Mouse (Mus musculus): ENCODE data around the gene Ppfibp1. TPM values are rescaled to one million over a fixed set of nuclear protein-coding genes. Genes with fewer than 3 reads are reported as not detected.

The Ppfibp1 gene
- total RNA-seq, 2 experiments from 2014 or later, result 56.5 to 64.7 TPM

GRCm38 (mm10) chr6:146994236-146994635, 105.9 kb downstream of the Ppfibp1 start:
- peak; percentile 69 to 78 for DNase-seq (ENCODE audit: low spot score in 2 of 2)

GRCm38 (mm10) chr6:146995391-146995790, 107.1 kb downstream of the Ppfibp1 start:
- DNase-seq (ENCODE audit: low spot score in 2 of 2), result no peak

- DNase-seq (ENCODE audit: low spot score in 2 of 2), result no peak
These were observed 107.6 kb downstream of the Ppfibp1 start for GRCm38 (mm10) chr6:146995878-146996277.

GRCm38 (mm10) chr6:146997006-146997405, 108.7 kb downstream of the Ppfibp1 start:
- DNase-seq (ENCODE audit: low spot score in 2 of 2), result no peak

GRCm38 (mm10) chr6:146998710-146999109, 110.4 kb downstream of the Ppfibp1 start:
- no peak for DNase-seq (ENCODE audit: low spot score in 2 of 2)

GRCm38 (mm10) chr6:146999302-146999701, 111.0 kb downstream of the Ppfibp1 start:
- DNase-seq (ENCODE audit: low spot score in 2 of 2), result no peak

- DNase-seq (ENCODE audit: low spot score in 2 of 2), result no peak
These were observed 111.5 kb downstream of the Ppfibp1 start for GRCm38 (mm10) chr6:146999755-147000154.

- DNase-seq (ENCODE audit: low spot score in 2 of 2), result peak; percentile 61 to 64
These were observed 119.9 kb downstream of the Ppfibp1 start for GRCm38 (mm10) chr6:147008148-147008547.

GRCm38 (mm10) chr6:147010358-147010757, 122.1 kb downstream of the Ppfibp1 start:
- no peak for DNase-seq (ENCODE audit: low spot score in 2 of 2)

GRCm38 (mm10) chr6:147010811-147011520, 122.7 kb downstream of the Ppfibp1 start:
- DNase-seq (ENCODE audit: low spot score in 2 of 2), result no peak

- no peak for DNase-seq (ENCODE audit: low spot score in 2 of 2)
These were observed 123.3 kb downstream of the Ppfibp1 start for GRCm38 (mm10) chr6:147011555-147011954.

GRCm38 (mm10) chr6:147011977-147012376, 123.7 kb downstream of the Ppfibp1 start:
- no peak for DNase-seq (ENCODE audit: low spot score in 2 of 2)

- no peak for DNase-seq (ENCODE audit: low spot score in 2 of 2)
These were observed 125.3 kb downstream of the Ppfibp1 start for GRCm38 (mm10) chr6:147013546-147013945.

GRCm38 (mm10) chr6:147017906-147018305, 129.6 kb downstream of the Ppfibp1 start:
- DNase-seq (ENCODE audit: low spot score in 2 of 2), result no peak

GRCm38 (mm10) chr6:147018364-147018763, 130.1 kb downstream of the Ppfibp1 start:
- DNase-seq (ENCODE audit: low spot score in 2 of 2), result no peak

- DNase-seq (ENCODE audit: low spot score in 2 of 2), result no peak
These were observed 132.9 kb downstream of the Ppfibp1 start for GRCm38 (mm10) chr6:147021181-147021580.

- DNase-seq (ENCODE audit: low spot score in 2 of 2), result no peak
These were observed 134.3 kb downstream of the Ppfibp1 start for GRCm38 (mm10) chr6:147022375-147023132.

GRCm38 (mm10) chr6:147023133-147023395, 134.8 kb downstream of the Ppfibp1 start:
- DNase-seq (ENCODE audit: low spot score in 2 of 2), result no peak

- no peak for DNase-seq (ENCODE audit: low spot score in 2 of 2)
These were observed 135.3 kb downstream of the Ppfibp1 start for GRCm38 (mm10) chr6:147023568-147023967.

- no peak for DNase-seq (ENCODE audit: low spot score in 2 of 2)
These were observed 136.5 kb downstream of the Ppfibp1 start for GRCm38 (mm10) chr6:147024761-147025160.

- DNase-seq (ENCODE audit: low spot score in 2 of 2), result no peak
These were observed 140.1 kb downstream of the Ppfibp1 start for GRCm38 (mm10) chr6:147028396-147028795.

- DNase-seq (ENCODE audit: low spot score in 2 of 2), result no peak
These were observed 141.3 kb downstream of the Ppfibp1 start for GRCm38 (mm10) chr6:147029591-147029990.
